Mouse (Mus musculus) small intestine, adult 2 months (tissue): ENCODE data around the gene Cyp2f2.
A peak's percentile ranks its signal among the peaks of the same experiment; 100 is the strongest.

Experiments used
- CTCF ChIP-seq: fragments of 200-500 bp; IDR thresholded peaks from 2 replicates; pipeline ENCODE4 v1.5.1; 2012; ENCODE audit warnings: low read depth, mild to moderate bottlenecking, control low read depth, inconsistent platforms, low read length, moderate library complexity, mixed read lengths; ENCODE audit not compliant: insufficient replicate concordance, insufficient read length; ENCODE audit errors: extremely low read depth
- POLR2A ChIP-seq: fragments of 200-500 bp; IDR thresholded peaks from 2 replicates; pipeline ENCODE4 v1.6.1; 2012; ENCODE audit warnings: low read depth, mild to moderate bottlenecking, control low read depth, inconsistent platforms, low read length, moderate library complexity

- peak; percentile 92 for TF ChIP-seq CTCF
- TF ChIP-seq POLR2A = no peak
Observed at GRCm38 (mm10) chr7:27159882-27160281, 40.2 kb downstream of the Cyp2f2 start.
